Mouse (Mus musculus) adrenal gland, adult 10 weeks (tissue): Measurements from ENCODE around the gene Aqp6. TPM values are rescaled to one million over a fixed set of nuclear protein-coding genes. Genes with fewer than 3 reads are reported as not detected.

ENCODE experiments used
- polyA plus RNA-seq: library from polyadenylated mRNA; stranded (reverse); fragments of 350-450 nt; fragmentation: Illumina TruSeq; extraction: RNeasy Lipid Tissue Mini Kit (QIAGEN cat#74804); gene quantifications from one replicate; pipeline ENCODE4 v1.2.3, GENCODE M21; 2014; ENCODE audit warnings: low read depth, low replicate concordance

Gene Aqp6
- not detected for polyA plus RNA-seq

GRCm38 (mm10) chr15:99600986-99601822 is at the start of gene Aqp6:
TSS of gene Aqp6 (plus strand) at chr15:99601400.

GRCm38 (mm10) chr15:99578802-99579485 is 22.3 kb upstream of the Aqp6 start, which contains the start of gene Aqp2:
TSS of gene Aqp2 (plus strand) at chr15:99579055.

GRCm38 (mm10) chr15:99590429-99591084 is 10.6 kb upstream of the Aqp6 start, which contains the start of gene Aqp5:
TSS of gene Aqp5 (plus strand) at chr15:99590782.

GRCm38 (mm10) chr15:99651163-99651872 is 50.1 kb downstream of the Aqp6 start, which contains the start of gene Racgap1:
TSS of gene Racgap1 (minus strand) at chr15:99651656.

Other genes starting within 250 kb of the Aqp6 start
- 3.0 TPM for gene Fmnl3, start 230.9 kb upstream of the Aqp6 start, polyA plus RNA-seq
- gene Tmbim6, start 208.5 kb upstream of the Aqp6 start, polyA plus RNA-seq: 303 TPM
- 0.52 TPM for gene Nckap5l, start 143.7 kb upstream of the Aqp6 start, polyA plus RNA-seq
- gene Bcdin3d, start 126.7 kb upstream of the Aqp6 start, polyA plus RNA-seq: 0.99 TPM
- 2.4 TPM for gene Faim2, start 73.2 kb upstream of the Aqp6 start, polyA plus RNA-seq
- not detected for gene Aqp2, start 22.3 kb upstream of the Aqp6 start, polyA plus RNA-seq
- not detected for gene Aqp5, start 10.6 kb upstream of the Aqp6 start, polyA plus RNA-seq
- 6.4 TPM for gene Racgap1, start 50.3 kb downstream of the Aqp6 start, polyA plus RNA-seq
- gene Asic1, start 69.0 kb downstream of the Aqp6 start, polyA plus RNA-seq: 0.29 TPM
- 10.0 TPM for gene Smarcd1, start 100.7 kb downstream of the Aqp6 start, polyA plus RNA-seq
- not detected for gene Gm17349, start 104.1 kb downstream of the Aqp6 start, polyA plus RNA-seq
- 18.1 TPM for gene Gpd1, start 116.1 kb downstream of the Aqp6 start, polyA plus RNA-seq
- 50.7 TPM for gene Cox14, start 124.2 kb downstream of the Aqp6 start, polyA plus RNA-seq
- gene Cers5, start 171.5 kb downstream of the Aqp6 start, polyA plus RNA-seq: 77.7 TPM